20 mouse cellular contexts compared by ENCODE assay signal in genomic region chr5:146749857-146750256, GRCm38 (mm10). TPM values are rescaled to one million over a fixed set of nuclear protein-coding genes. Genes with fewer than 3 reads are reported as not detected.
DNase-seq lines count a peak whose midpoint lies in the region; ATAC-seq and TF ChIP-seq lines count a peak whose summit lies in the region.
"Had no signal": no experiment of that assay in that cellular context is flagged by ENCODE, and none has a peak within 500 bp of the region (broad histone marks: within the 10 kb centered on the region; RNA-seq: fewer than 3 reads in every experiment).

No protein-coding gene starts in this region.

- no peak for TF ChIP-seq POLR2A in lung, adult 2 months (IDR thresholded peaks at IDR 0.05; ENCODE audit: borderline replicate concordance, extremely low read depth, low read depth, low read length)

- H3K36me3 ChIP-seq in forebrain, embryonic 14.5 days (ENCODE audit: control insufficient read depth, insufficient read depth, low read length), result peaks cover 40% of the 10 kb centered on the region
- H3K36me3 ChIP-seq in forebrain, embryonic 12.5 days (replicated peaks), result peaks cover 42% of the 10 kb centered on the region
- H3K36me3 ChIP-seq in intestine, postnatal 0 days (ENCODE audit: control insufficient read depth, insufficient read depth), result peaks cover 56% of the 10 kb centered on the region
- peaks cover 17% of the 10 kb centered on the region for H3K36me3 ChIP-seq in intestine, embryonic 16.5 days (ENCODE audit: control insufficient read depth, insufficient read depth, low read length)

- no peak overlapping the region for H3K4me3 ChIP-seq in forebrain, embryonic 14.5 days (ENCODE audit: low read depth, low read length)
- H3K4me3 ChIP-seq in forebrain, embryonic 12.5 days (replicated peaks), result no peak overlapping the region
- H3K4me3 ChIP-seq in intestine, postnatal 0 days (ENCODE audit: low read depth, low read length), result no peak overlapping the region
- H3K4me3 ChIP-seq in intestine, embryonic 16.5 days (ENCODE audit: low read length), result no peak overlapping the region
- H3K4me3 ChIP-seq in lung, adult 2 months (replicated peaks; ENCODE audit: extremely low read depth, low read depth, low read length), result no peak overlapping the region
- H3K4me3 ChIP-seq: embryonic facial prominence, embryonic 12.5 days; embryonic facial prominence, embryonic 15.5 days; hindbrain, embryonic 10.5 days; hindbrain, embryonic 13.5 days; intestine, embryonic 15.5 days had no signal

- no peak overlapping the region for H3K4me2 ChIP-seq in forebrain, embryonic 14.5 days (ENCODE audit: low read length)
- no peak overlapping the region for H3K4me2 ChIP-seq in forebrain, embryonic 12.5 days
- no peak overlapping the region for H3K4me2 ChIP-seq in intestine, postnatal 0 days (replicated peaks; ENCODE audit: low read depth)
- no peak overlapping the region for H3K4me2 ChIP-seq in intestine, embryonic 16.5 days (ENCODE audit: low read depth, low read length)
- H3K4me2 ChIP-seq: embryonic facial prominence, embryonic 12.5 days; embryonic facial prominence, embryonic 15.5 days; heart, embryonic 11.5 days; hindbrain, embryonic 13.5 days; intestine, embryonic 15.5 days had no signal

- 89% methylated on average over 5 of the region's 5 CpGs for WGBS in forebrain, embryonic 14.5 days
- 92% methylated on average over 5 of the region's 5 CpGs for WGBS in forebrain, embryonic 12.5 days
- WGBS in intestine, postnatal 0 days, result 84% methylated on average over 5 of the region's 5 CpGs
- WGBS in intestine, embryonic 16.5 days, result 82% methylated on average over 5 of the region's 5 CpGs
- 54% methylated on average over 5 of the region's 5 CpGs for WGBS in lung, adult 2 months

- 0 out of 2 replicates have a peak overlapping the region, but pooled peaks have one; percentile 9 for H3K27ac ChIP-seq in forebrain, embryonic 14.5 days (ENCODE audit: low read depth, low read length)
- H3K27ac ChIP-seq in forebrain, embryonic 12.5 days, result no peak overlapping the region
- peak overlapping the region; percentile 5; the same call in 1 of the 2 replicates for H3K27ac ChIP-seq in intestine, postnatal 0 days (ENCODE audit: low read depth, low read length)
- H3K27ac ChIP-seq in intestine, embryonic 16.5 days (ENCODE audit: low read length), result no peak overlapping the region
- H3K27ac ChIP-seq: embryonic facial prominence, embryonic 12.5 days; embryonic facial prominence, embryonic 15.5 days; hindbrain, embryonic 10.5 days; hindbrain, embryonic 13.5 days; intestine, embryonic 15.5 days had no signal

- H3K4me1 ChIP-seq in forebrain, embryonic 14.5 days (ENCODE audit: control insufficient read depth, insufficient read depth, low read length), result no peaks in the 10 kb centered on the region
- no peaks in the 10 kb centered on the region for H3K4me1 ChIP-seq in forebrain, embryonic 12.5 days
- H3K4me1 ChIP-seq in intestine, postnatal 0 days (replicated peaks; ENCODE audit: control insufficient read depth, insufficient read depth, low read length), result no peaks in the 10 kb centered on the region
- H3K4me1 ChIP-seq in intestine, embryonic 16.5 days (ENCODE audit: control insufficient read depth, insufficient read depth, low read length), result no peaks in the 10 kb centered on the region
- no peaks in the 10 kb centered on the region for H3K4me1 ChIP-seq in lung, adult 2 months (ENCODE audit: control insufficient read depth, insufficient read depth, low read length)
- H3K4me1 ChIP-seq: embryonic facial prominence, embryonic 12.5 days; embryonic facial prominence, embryonic 15.5 days; hindbrain, embryonic 10.5 days; hindbrain, embryonic 13.5 days; intestine, embryonic 15.5 days had no signal

- H3K27me3 ChIP-seq in forebrain, embryonic 14.5 days (replicated peaks; ENCODE audit: control insufficient read depth, insufficient read depth, low read length), result no peaks in the 10 kb centered on the region
- no peaks in the 10 kb centered on the region for H3K27me3 ChIP-seq in forebrain, embryonic 12.5 days
- H3K27me3 ChIP-seq in intestine, postnatal 0 days (replicated peaks; ENCODE audit: control insufficient read depth, insufficient read depth, low read length), result no peaks in the 10 kb centered on the region
- H3K27me3 ChIP-seq in intestine, embryonic 16.5 days (replicated peaks; ENCODE audit: control insufficient read depth, insufficient read depth, low read length), result no peaks in the 10 kb centered on the region
- H3K27me3 ChIP-seq: CH12.LX; embryonic facial prominence, embryonic 12.5 days; embryonic facial prominence, embryonic 15.5 days; hindbrain, embryonic 13.5 days; intestine, embryonic 15.5 days had no signal

- no peak for ATAC-seq in forebrain, embryonic 14.5 days
- ATAC-seq in forebrain, embryonic 12.5 days (ENCODE audit: low FRiP score), result no peak
- no peak for ATAC-seq in intestine, postnatal 0 days
- no peak for ATAC-seq in intestine, embryonic 16.5 days
- ATAC-seq: activated CD4-positive, CD25-positive, alpha-beta regulatory T cell, adult 4 months; hindbrain, embryonic 16.5 days; intestine, embryonic 15.5 days had no signal

- H3K9me3 ChIP-seq in forebrain, embryonic 14.5 days (replicated peaks; ENCODE audit: control insufficient read depth, low read length), result no peaks in the 10 kb centered on the region
- H3K9me3 ChIP-seq in forebrain, embryonic 12.5 days, result no peaks in the 10 kb centered on the region
- no peaks in the 10 kb centered on the region for H3K9me3 ChIP-seq in intestine, postnatal 0 days (ENCODE audit: control insufficient read depth)
- no peaks in the 10 kb centered on the region for H3K9me3 ChIP-seq in intestine, embryonic 16.5 days (ENCODE audit: control insufficient read depth, low read length)
- H3K9me3 ChIP-seq: embryonic facial prominence, embryonic 12.5 days; embryonic facial prominence, embryonic 15.5 days; G1E; hindbrain, embryonic 10.5 days; hindbrain, embryonic 13.5 days; intestine, embryonic 15.5 days had no signal

- no peak overlapping the region for H3K9ac ChIP-seq in forebrain, embryonic 14.5 days (ENCODE audit: low read length)
- no peak overlapping the region for H3K9ac ChIP-seq in forebrain, embryonic 12.5 days
- H3K9ac ChIP-seq in intestine, postnatal 0 days (ENCODE audit: low read depth, low read length), result no peak overlapping the region
- H3K9ac ChIP-seq in intestine, embryonic 16.5 days (ENCODE audit: low read depth, low read length), result no peak overlapping the region
- H3K9ac ChIP-seq: embryonic facial prominence, embryonic 12.5 days; embryonic facial prominence, embryonic 15.5 days; hindbrain, embryonic 13.5 days; intestine, embryonic 15.5 days had no signal

- no peak for TF ChIP-seq CTCF in intestine, postnatal 0 days (IDR thresholded peaks at IDR 0.05; ENCODE audit: low read depth)
- TF ChIP-seq CTCF in lung, adult 2 months (IDR thresholded peaks at IDR 0.05; ENCODE audit: insufficient read depth, low read length), result no peak

- DNase-seq in forebrain, embryonic 14.5 days (ENCODE audit: low spot score), result no peak
- DNase-seq in MEL-GATA-1-ER (ENCODE audit: extremely low read depth, low read depth), result peak; percentile 10
- no peak for DNase-seq in ovary, adult 18-20 months (ENCODE audit: low spot score)
- DNase-seq in lung, adult 2 months, result no peak
- DNase-seq: adrenal gland, adult 8-10 months; adrenal gland, postnatal 25 days; B cell, adult 2 months had no signal

RNA-seq across cellular contexts. Expression of gene Usp12, which starts 44.9 kb away (rescaled TPM):
- polyA plus RNA-seq in forebrain, embryonic 14.5 days (2014; fragmentation: Nextera tagmentation; extraction: Ambion mirVana), result 9.6 and 10.5 TPM in 2 replicates
- 17.8 and 18.3 TPM in 2 replicates for polyA plus RNA-seq in forebrain, embryonic 12.5 days (2016; fragmentation: Nextera tagmentation; extraction: Ambion mirVana)
- polyA plus RNA-seq in intestine, postnatal 0 days (2015; fragmentation: Nextera tagmentation; extraction: Ambion mirVana), result 21.7 and 24.0 TPM in 2 replicates
- polyA plus RNA-seq in intestine, embryonic 16.5 days (2015; fragmentation: Nextera tagmentation; extraction: Ambion mirVana), result 26.7 and 33.7 TPM in 2 replicates
- polyA plus RNA-seq in lung, adult 2 months (2012; rRNA removed), result 9.8 and 14.9 TPM in 2 replicates

Comparison
In these comparisons a context has a peak if more than half of its experiments do, and no peak if none do; other contexts are left out.
1. H3K27ac ChIP-seq: peak in forebrain, embryonic 14.5 days (single experiment) and intestine, postnatal 0 days (single experiment); none in forebrain, embryonic 12.5 days (single experiment) and intestine, embryonic 16.5 days (single experiment).